Mouse (Mus musculus): ENCODE measurements at regions not wholly inside any gene's neighbourhood (a gene's known extent, or its start where the extent isn't known, plus 50 kb on each side); places are given as distances from the start of the nearest gene placed in this dataset.

- TF ChIP-seq POLR2A (IDR thresholded peaks at IDR 0.05; ENCODE audit: low read depth, low read length) (no peak), CTCF (IDR thresholded peaks at IDR 0.05; ENCODE audit: extremely low read depth, insufficient read depth, insufficient read length, insufficient replicate concordance) (no peak)
Observed at GRCm38 (mm10) chr3:21822675-21823074, 253.8 kb upstream of the Tbl1xr1 start.

Measured in spleen, adult 2 months (tissue).